Mouse (Mus musculus) lung, embryonic 15.5 days (tissue): ENCODE results near the gene Zfp563. TPM values are rescaled to one million over a fixed set of nuclear protein-coding genes. Genes with fewer than 3 reads are reported as not detected.

ENCODE experiments used
- polyA plus RNA-seq: library from polyadenylated mRNA; unstranded; fragments of >200 nt; fragmentation: Nextera tagmentation; extraction: Ambion mirVana; gene quantifications from 2 replicates; pipeline ENCODE4 v1.2.1, GENCODE M21; 2015

The Zfp563 gene
- polyA plus RNA-seq, 1 experiment from 2014 or later = 8.5 TPM

Other genes starting within 250 kb of the Zfp563 start
- gene Zfp870, start 197.7 kb upstream of the Zfp563 start, polyA plus RNA-seq = 7.5 and 8.2 TPM in 2 replicates
- gene Cyp4f14, start 172.0 kb upstream of the Zfp563 start, polyA plus RNA-seq = not detected in 2 replicates
- gene Cyp4f13, start 141.9 kb upstream of the Zfp563 start, polyA plus RNA-seq = 10.7 and 11.4 TPM in 2 replicates
- 10.8 and 12.6 TPM in 2 replicates for gene Zfp472, start 123.5 kb upstream of the Zfp563 start, polyA plus RNA-seq
- gene Zfp952, start 96.2 kb upstream of the Zfp563 start, polyA plus RNA-seq = 11.4 and 11.8 TPM in 2 replicates
- 13.5 and 13.9 TPM in 2 replicates for gene Zfp763, start 55.9 kb upstream of the Zfp563 start, polyA plus RNA-seq
- not detected in 2 replicates for gene 4921501E09Rik, start 21.3 kb upstream of the Zfp563 start, polyA plus RNA-seq
- not detected in 2 replicates for gene Morc2b, start 50.4 kb downstream of the Zfp563 start, polyA plus RNA-seq
- gene Olfr55, start 79.1 kb downstream of the Zfp563 start, polyA plus RNA-seq = not detected in 2 replicates
- gene Olfr239, start 102.0 kb downstream of the Zfp563 start, polyA plus RNA-seq = not detected in 2 replicates
- gene Olfr1564, start 132.4 kb downstream of the Zfp563 start, polyA plus RNA-seq = not detected in 2 replicates
- 18.8 and 19.0 TPM in 2 replicates for gene Zfp955a, start 165.8 kb downstream of the Zfp563 start, polyA plus RNA-seq
- not detected in 2 replicates for gene Olfr63, start 175.4 kb downstream of the Zfp563 start, polyA plus RNA-seq
- gene Zfp955b, start 200.2 kb downstream of the Zfp563 start, polyA plus RNA-seq = 12.7 and 13.3 TPM in 2 replicates